Mouse (Mus musculus): Measurements from ENCODE around the gene Cib1. TPM values are rescaled to one million over a fixed set of nuclear protein-coding genes. Genes with fewer than 3 reads are reported as not detected.

Cib1 gene
- polyA plus RNA-seq, 1 experiment from 2014 or later, result 53.2 TPM

DNA sequence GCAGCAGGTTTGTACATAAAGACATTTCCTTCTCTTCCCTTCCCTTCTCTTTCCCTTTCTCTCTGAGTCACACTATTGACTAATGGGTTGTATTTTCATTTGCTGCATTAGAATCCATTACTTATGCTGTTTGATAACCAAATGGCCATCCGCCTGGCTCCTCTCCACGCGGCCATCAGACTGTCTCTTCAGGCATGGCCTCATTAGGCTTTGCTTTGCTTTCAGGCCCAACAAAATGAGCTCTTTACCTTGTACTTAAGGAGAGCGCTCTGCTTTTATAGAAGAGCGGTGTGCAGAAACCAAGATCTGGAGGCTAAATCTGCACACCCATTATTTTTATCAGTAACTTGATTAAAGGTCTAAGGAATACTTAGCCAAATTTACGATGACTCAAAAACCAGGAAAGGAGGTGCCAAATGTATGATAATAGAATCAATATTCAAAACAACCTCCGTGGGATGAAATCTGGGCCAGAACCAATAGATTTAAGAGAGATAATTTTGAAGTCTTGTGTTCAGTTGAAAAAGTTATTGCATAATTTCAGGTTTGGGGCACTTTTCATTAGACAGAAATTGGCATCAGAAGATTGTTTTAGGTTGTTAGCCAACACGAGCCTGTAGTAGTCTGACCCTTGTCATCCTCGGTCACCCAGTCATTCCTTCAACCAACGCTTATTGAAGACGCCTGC lies 36.9 kb downstream of the Cib1 start:
- H3K9ac ChIP-seq (ENCODE audit: low read length), result no peak overlapping the region
- ATAC-seq (ENCODE audit: insufficient read depth, low FRiP score, low TSS enrichment) (no peak), DNase-seq (ENCODE audit: low spot score) (no peak)
- no peak overlapping the region for H3K4me2 ChIP-seq (ENCODE audit: low read depth)
- H3K9me3 ChIP-seq (ENCODE audit: control insufficient read depth, low read length), result no peaks in the 10 kb centered on the region
- no peaks in the 10 kb centered on the region for H3K36me3 ChIP-seq (ENCODE audit: control insufficient read depth, insufficient read depth, low read length)
- no peaks in the 10 kb centered on the region for H3K27me3 ChIP-seq (ENCODE audit: control insufficient read depth, insufficient read depth, low read length)
- no peak overlapping the region for H3K27ac ChIP-seq (ENCODE audit: low read depth, low read length)
- peaks cover 37% of the 10 kb centered on the region for H3K4me1 ChIP-seq (ENCODE audit: control insufficient read depth, insufficient read depth, low read length)
- H3K4me3 ChIP-seq (ENCODE audit: low read depth, low read length), result no peak overlapping the region
- 93% methylated on average over 10 of the region's 11 CpGs for WGBS

DNA sequence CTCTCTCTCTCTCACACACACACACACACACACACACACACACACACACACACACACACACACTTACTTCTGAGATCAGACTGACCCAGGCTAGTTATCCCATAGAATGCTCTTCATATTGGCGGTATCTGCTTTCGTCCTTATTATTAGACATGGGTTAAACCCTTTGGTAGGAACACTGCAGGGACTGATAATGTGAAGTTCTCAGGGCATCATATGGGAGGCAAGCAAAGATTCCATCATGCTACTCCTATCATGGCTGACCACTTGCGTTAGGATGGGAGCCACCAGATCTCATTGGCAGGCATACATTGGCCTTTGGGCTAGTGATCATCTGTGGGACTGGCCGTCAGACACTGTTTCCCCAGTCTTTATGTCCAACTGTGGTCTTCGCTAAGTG lies 37.5 kb downstream of the Cib1 start:
- Histone ChIP-seq H3K4me1 (ENCODE audit: control insufficient read depth, insufficient read depth, low read length) (peaks cover 34% of the 10 kb centered on the region), H3K36me3 (ENCODE audit: control insufficient read depth, insufficient read depth, low read length) (no peaks in the 10 kb centered on the region), H3K27me3 (ENCODE audit: control insufficient read depth, insufficient read depth, low read length) (no peaks in the 10 kb centered on the region), H3K4me2 (ENCODE audit: low read depth) (no peak overlapping the region), H3K9ac (ENCODE audit: low read length) (no peak overlapping the region), H3K27ac (ENCODE audit: low read depth, low read length) (no peak overlapping the region), H3K9me3 (ENCODE audit: control insufficient read depth, low read length) (no peaks in the 10 kb centered on the region), H3K4me3 (ENCODE audit: low read depth, low read length) (no peak overlapping the region)
- no peak for ATAC-seq (ENCODE audit: insufficient read depth, low FRiP score, low TSS enrichment)
- WGBS, result 90% methylated on average over 5 of the region's 5 CpGs
- DNase-seq (ENCODE audit: low spot score), result no peak

DNA sequence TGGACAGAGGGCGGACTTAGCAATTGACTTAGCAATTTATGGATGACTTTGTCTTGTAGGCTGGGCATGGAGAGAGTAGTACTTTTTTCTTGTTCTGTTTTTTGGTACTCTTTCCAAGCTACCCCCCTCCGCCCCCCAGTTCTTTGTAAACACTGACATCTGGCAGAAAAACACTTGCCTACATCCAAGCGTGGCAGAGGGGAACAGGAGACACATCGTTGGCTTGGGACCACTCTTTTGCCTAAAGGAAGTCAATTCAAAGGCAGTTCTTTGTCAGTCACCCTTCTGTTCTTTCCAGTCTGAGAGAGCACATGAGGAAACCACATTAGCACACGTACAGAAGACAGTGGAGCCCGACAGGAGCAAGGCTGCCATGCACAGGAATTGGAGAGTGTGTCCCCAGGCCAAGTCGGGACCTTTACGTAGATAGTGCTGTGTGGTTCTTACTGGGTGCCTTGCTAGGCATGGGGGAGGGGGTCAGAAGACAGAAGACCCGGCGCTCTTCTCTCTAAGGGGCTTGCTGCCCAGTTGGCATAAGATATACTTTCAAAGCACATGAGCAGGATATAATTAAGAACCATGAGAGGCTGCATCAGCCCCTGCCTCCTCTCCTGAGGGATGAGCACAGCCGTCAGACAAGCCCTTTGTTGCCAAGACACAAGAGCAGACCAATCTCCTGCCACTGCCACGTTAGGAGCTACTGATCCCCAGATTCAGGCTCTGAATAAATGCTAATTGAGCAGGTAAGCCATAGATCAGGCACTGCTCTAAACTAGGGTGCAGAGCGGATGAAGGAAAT lies 38.5 kb downstream of the Cib1 start:
- Histone ChIP-seq H3K9ac (ENCODE audit: low read length) (0 out of 2 replicates have a peak overlapping the region, but pooled peaks have one; percentile 2), H3K9me3 (ENCODE audit: control insufficient read depth, low read length) (no peaks in the 10 kb centered on the region), H3K4me1 (ENCODE audit: control insufficient read depth, insufficient read depth, low read length) (peaks cover 33% of the 10 kb centered on the region), H3K4me3 (ENCODE audit: low read depth, low read length) (no peak overlapping the region), H3K36me3 (ENCODE audit: control insufficient read depth, insufficient read depth, low read length) (no peaks in the 10 kb centered on the region), H3K4me2 (ENCODE audit: low read depth) (no peak overlapping the region), H3K27me3 (ENCODE audit: control insufficient read depth, insufficient read depth, low read length) (no peaks in the 10 kb centered on the region), H3K27ac (ENCODE audit: low read depth, low read length) (no peak overlapping the region)
- DNase-seq (ENCODE audit: low spot score) (no peak), ATAC-seq (ENCODE audit: insufficient read depth, low FRiP score, low TSS enrichment) (no peak)
- 64% methylated on average over 13 of the region's 13 CpGs for WGBS

DNA sequence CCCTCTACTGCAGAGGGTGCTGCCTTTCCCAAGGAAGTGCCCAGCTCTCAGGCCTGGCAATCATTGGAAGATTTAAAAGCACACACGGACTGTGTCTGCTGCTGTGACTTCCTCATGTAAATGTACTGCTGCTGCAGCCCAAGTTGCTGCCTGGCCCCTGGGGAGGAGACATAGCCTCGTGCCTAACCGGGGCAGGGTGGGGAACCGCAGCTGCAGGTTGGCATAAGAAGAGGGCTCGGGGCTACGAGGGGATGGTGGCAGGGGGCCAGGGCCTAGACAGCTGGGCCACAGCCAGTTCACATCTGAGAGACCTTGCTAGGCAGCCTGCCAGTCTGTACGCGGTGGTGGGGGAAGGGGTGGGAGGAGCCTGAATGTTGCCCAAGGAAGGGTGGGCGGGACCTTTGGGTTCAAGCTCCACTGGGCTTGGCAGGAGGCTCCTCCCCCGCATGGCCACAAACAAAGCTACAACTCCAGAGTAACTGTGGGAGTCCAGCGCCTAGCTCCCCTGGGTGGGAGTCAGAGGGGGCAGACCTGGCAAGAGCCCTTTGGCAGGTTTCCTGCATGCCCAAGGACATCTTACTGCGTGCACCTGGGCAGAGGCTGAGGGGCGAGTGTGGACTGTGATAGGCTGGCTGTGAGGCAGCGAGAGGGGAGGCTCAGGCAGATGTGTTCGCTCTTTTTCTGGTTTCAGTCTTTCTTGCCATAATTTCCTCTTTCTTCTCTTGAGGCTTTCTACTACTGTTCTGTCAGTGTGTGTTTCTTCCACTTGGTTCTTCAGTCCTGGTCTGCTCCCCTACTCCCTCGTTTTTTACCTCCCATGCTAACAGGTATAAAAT lies 40.2 kb downstream of the Cib1 start:
- Histone ChIP-seq H3K27ac (ENCODE audit: low read depth, low read length) (peak overlapping the region; percentile 67), H3K9me3 (ENCODE audit: control insufficient read depth, low read length) (no peaks in the 10 kb centered on the region), H3K9ac (ENCODE audit: low read length) (peak overlapping the region; percentile 32), H3K27me3 (ENCODE audit: control insufficient read depth, insufficient read depth, low read length) (no peaks in the 10 kb centered on the region), H3K4me3 (ENCODE audit: low read depth, low read length) (0 out of 2 replicates have a peak overlapping the region, but pooled peaks have one; percentile 13), H3K4me2 (ENCODE audit: low read depth) (peak overlapping the region; percentile 33), H3K36me3 (ENCODE audit: control insufficient read depth, insufficient read depth, low read length) (no peaks in the 10 kb centered on the region), H3K4me1 (ENCODE audit: control insufficient read depth, insufficient read depth, low read length) (peaks cover 39% of the 10 kb centered on the region)
- ATAC-seq (ENCODE audit: insufficient read depth, low FRiP score, low TSS enrichment) (peak; percentile 86), DNase-seq (ENCODE audit: low spot score) (peak; percentile 79)
- 14% methylated on average over 16 of the region's 16 CpGs for WGBS

DNA sequence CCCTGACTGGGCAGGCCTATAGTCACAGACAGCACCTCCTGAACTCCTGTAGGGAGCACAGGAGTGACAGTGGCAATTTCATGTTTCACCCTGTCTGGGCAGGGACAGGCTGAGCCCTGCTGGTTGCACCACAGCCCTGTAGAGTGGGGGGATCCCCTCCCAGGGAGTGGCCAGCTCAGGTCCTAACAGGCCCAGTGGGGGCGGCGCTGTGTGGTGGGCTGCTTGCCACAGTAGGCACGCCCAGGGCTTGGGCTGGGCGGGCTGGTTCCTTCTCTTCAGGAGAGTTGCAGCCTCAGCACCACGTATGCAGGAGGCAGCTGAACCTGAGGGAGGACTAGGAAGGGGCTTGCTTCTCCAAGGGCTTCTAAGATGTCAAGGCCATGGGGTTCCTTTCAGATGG lies 41.2 kb downstream of the Cib1 start:
- H3K4me2 ChIP-seq (ENCODE audit: low read depth), result no peak overlapping the region
- WGBS, result 43% methylated on average over 5 of the region's 5 CpGs
- no peaks in the 10 kb centered on the region for H3K27me3 ChIP-seq (ENCODE audit: control insufficient read depth, insufficient read depth, low read length)
- DNase-seq (ENCODE audit: low spot score) (no peak), ATAC-seq (ENCODE audit: insufficient read depth, low FRiP score, low TSS enrichment) (no peak)
- H3K4me1 ChIP-seq (ENCODE audit: control insufficient read depth, insufficient read depth, low read length), result peaks cover 43% of the 10 kb centered on the region
- no peak overlapping the region for H3K27ac ChIP-seq (ENCODE audit: low read depth, low read length)
- H3K36me3 ChIP-seq (ENCODE audit: control insufficient read depth, insufficient read depth, low read length), result no peaks in the 10 kb centered on the region
- no peaks in the 10 kb centered on the region for H3K9me3 ChIP-seq (ENCODE audit: control insufficient read depth, low read length)
- H3K4me3 ChIP-seq (ENCODE audit: low read depth, low read length), result no peak overlapping the region
- no peak overlapping the region; the same call in 1 of the 2 replicates for H3K9ac ChIP-seq (ENCODE audit: low read length)

DNA sequence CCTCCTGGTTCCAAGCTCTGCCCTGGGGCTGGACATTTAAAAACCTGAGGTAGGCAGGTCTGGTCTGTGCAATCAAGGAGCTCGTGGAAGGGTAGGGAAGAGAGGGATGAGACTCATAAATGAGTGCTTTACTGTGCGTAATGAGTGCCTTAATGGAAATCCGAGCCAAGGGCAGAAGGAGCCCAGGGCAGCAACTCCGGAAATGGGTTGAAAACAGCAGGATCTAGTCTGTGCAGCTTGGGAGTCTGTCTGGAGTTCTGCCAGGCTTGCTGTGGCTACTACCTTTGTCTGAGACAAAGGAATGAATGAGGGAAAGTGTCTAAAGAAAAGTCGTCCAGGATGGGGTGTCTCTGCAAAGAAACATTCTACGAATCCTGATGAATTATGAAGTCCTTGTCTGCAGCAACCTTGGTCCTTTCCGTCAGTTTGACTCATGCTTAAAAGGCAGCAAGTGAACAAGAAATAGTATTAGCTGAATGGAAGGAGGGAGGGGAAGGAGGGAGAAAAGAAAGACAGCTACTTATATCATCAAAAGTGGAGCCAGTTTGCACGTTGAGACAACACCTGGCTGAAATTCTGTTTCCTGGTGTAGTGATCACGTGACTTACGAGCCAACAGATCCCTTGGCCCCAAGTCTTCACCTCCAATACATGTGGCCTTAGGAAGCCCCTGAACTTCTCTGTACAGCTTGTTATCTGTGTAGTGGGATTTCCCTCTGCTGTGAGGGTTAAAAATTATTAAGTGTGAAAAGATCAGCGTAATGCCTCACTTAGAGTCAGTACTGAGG lies 43.3 kb downstream of the Cib1 start:
- no peak for DNase-seq (ENCODE audit: low spot score)
- H3K4me2 ChIP-seq (ENCODE audit: low read depth), result no peak overlapping the region

DNA sequence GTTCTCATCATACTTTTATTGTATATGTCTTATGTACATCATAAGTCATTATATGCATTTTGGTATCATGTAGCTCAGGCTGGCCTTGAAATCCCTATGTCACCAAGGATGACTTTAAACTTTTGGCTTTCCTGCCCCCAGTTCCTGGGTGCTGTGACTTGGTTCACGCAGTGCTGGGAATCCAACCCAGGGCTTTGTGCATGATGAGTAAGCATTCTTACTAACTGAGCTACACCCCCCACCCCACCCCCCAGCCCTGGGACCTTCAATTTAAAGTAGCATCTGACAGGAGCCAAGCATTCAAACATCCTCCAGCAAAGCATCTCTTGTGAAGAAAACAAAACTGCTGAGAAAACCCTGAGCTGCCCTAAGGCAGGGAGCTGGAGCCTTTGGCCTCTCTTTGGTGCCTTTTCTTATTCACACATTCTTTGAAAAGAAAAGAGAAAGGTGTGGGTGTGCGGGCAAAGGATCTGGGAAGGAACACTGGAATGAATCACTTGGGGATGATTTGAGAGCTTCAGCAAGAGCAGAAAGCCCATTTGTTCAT lies 44.0 kb downstream of the Cib1 start:
- WGBS, result 73% methylated on average over 2 of the region's 2 CpGs
- Histone ChIP-seq H3K4me2 (ENCODE audit: low read depth) (no peak overlapping the region), H3K27ac (ENCODE audit: low read depth, low read length) (peak overlapping the region; percentile 44; the same call in 1 of the 2 replicates), H3K4me1 (ENCODE audit: control insufficient read depth, insufficient read depth, low read length) (peaks cover 45% of the 10 kb centered on the region), H3K4me3 (ENCODE audit: low read depth, low read length) (no peak overlapping the region), H3K36me3 (ENCODE audit: control insufficient read depth, insufficient read depth, low read length) (no peaks in the 10 kb centered on the region), H3K9ac (ENCODE audit: low read length) (no peak overlapping the region), H3K27me3 (ENCODE audit: control insufficient read depth, insufficient read depth, low read length) (no peaks in the 10 kb centered on the region), H3K9me3 (ENCODE audit: control insufficient read depth, low read length) (no peaks in the 10 kb centered on the region)
- ATAC-seq (ENCODE audit: insufficient read depth, low FRiP score, low TSS enrichment), result no peak
- no peak for DNase-seq (ENCODE audit: low spot score)

More for the DNA sequence above, 43.3 kb downstream of the Cib1 start:
- Histone ChIP-seq H3K36me3 (ENCODE audit: control insufficient read depth, insufficient read depth, low read length) (no peaks in the 10 kb centered on the region), H3K27ac (ENCODE audit: low read depth, low read length) (peak overlapping the region; percentile 44; the same call in 1 of the 2 replicates), H3K27me3 (ENCODE audit: control insufficient read depth, insufficient read depth, low read length) (no peaks in the 10 kb centered on the region), H3K4me1 (ENCODE audit: control insufficient read depth, insufficient read depth, low read length) (peaks cover 48% of the 10 kb centered on the region), H3K9ac (ENCODE audit: low read length) (no peak overlapping the region), H3K4me3 (ENCODE audit: low read depth, low read length) (no peak overlapping the region), H3K9me3 (ENCODE audit: control insufficient read depth, low read length) (no peaks in the 10 kb centered on the region)
- no peak for ATAC-seq (ENCODE audit: insufficient read depth, low FRiP score, low TSS enrichment)
- WGBS, result 52% methylated on average over 11 of the region's 11 CpGs

DNA sequence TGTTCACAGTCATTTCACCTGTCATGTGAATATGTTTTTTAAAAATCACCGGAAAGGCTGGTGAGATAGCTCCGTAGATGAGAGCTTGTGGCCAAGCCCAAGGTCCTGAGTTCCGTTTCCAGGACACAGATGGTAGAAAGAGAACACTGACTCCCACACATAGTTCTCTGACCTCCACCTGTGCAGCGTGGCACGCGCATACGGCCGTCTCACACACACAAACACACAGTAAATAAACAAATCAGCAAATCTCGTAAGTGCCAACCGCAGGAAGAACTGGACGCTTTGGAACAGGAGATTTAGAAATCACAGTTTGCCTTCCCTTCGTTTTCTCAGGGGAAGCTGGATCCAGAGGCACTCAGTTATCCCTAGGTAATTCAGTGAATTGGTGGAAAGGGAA lies 45.1 kb downstream of the Cib1 start:
- DNase-seq (ENCODE audit: low spot score), result no peak
- peak overlapping the region; percentile 42 for H3K4me3 ChIP-seq (ENCODE audit: low read depth, low read length)
- no peaks in the 10 kb centered on the region for H3K27me3 ChIP-seq (ENCODE audit: control insufficient read depth, insufficient read depth, low read length)
- no peaks in the 10 kb centered on the region for H3K36me3 ChIP-seq (ENCODE audit: control insufficient read depth, insufficient read depth, low read length)
- H3K9ac ChIP-seq (ENCODE audit: low read length), result peak overlapping the region; percentile 55
- H3K4me1 ChIP-seq (ENCODE audit: control insufficient read depth, insufficient read depth, low read length), result peaks cover 40% of the 10 kb centered on the region
- 70% methylated on average over 12 of the region's 12 CpGs for WGBS
- no peaks in the 10 kb centered on the region for H3K9me3 ChIP-seq (ENCODE audit: control insufficient read depth, low read length)
- H3K27ac ChIP-seq (ENCODE audit: low read depth, low read length), result peak overlapping the region; percentile 69
- no peak for ATAC-seq (ENCODE audit: insufficient read depth, low FRiP score, low TSS enrichment)
- peak overlapping the region; percentile 80 for H3K4me2 ChIP-seq (ENCODE audit: low read depth)

Data from neural tube, embryonic 11.5 days (tissue).